Mouse (Mus musculus): ENCODE results near the gene Kansl2. TPM values are rescaled to one million over a fixed set of nuclear protein-coding genes. Genes with fewer than 3 reads are reported as not detected.

Gene Kansl2
- polyA plus RNA-seq, 2 experiments: 99.8 to 104 TPM

DNA sequence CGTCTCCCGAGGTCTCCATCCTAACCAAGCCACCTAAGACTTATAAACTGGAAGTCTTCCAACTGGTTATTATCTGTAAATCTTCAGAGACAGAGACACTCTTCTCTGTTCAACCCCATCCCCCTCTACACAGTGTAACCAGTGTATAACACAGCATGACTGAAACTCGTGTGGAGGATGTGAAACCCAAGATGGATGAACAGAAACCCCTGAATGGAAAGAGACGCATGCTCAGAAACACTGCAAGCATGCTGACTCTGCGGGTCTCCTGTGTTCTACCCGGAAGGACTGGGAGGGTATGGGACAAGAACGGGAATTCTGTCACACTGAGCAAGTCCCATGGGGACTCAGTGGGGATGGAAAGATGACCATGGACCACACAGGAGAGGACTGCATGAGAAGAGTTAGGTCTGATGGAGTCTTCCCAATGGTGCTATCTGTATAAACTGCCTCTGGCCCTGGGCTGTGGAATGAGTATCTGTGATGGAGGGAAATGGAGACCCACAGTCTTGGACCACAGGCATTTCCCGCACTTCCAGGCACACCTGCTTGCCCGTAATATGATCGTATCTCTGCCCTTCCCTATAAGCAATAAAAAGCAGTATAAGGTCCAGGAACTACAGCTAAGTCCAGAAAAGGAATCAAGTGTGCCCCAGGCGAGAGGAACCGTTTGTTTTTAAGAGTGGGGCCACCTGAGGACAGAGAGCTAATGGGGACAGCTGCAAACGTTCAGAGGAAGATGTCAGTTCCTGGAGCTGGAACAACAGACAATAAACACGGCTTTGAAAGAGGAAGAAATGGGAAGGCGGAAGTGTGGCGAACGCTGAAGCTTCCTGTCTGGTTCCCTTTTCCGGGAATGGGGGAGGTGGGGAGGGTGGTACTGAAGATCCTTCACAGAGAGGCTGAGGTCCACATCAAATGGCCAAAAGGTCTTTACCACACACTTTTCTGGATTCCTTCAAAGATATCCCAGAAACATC lies 49.9 kb downstream of the Kansl2 start:
- no peak overlapping the region for H3K4me3 ChIP-seq (replicated peaks; ENCODE audit: low read length)
- H3K4me2 ChIP-seq (replicated peaks; ENCODE audit: low read depth, low read length, severe bottlenecking): no peak overlapping the region
- no peaks in the 10 kb centered on the region for H3K9me3 ChIP-seq (ENCODE audit: control insufficient read depth, low read length)
- 47% methylated on average over 18 of the region's 18 CpGs for WGBS
- DNase-seq (ENCODE audit: low spot score) (no peak), ATAC-seq (ENCODE audit: low FRiP score, low read depth) (peak; percentile 71)
- no peaks in the 10 kb centered on the region for H3K4me1 ChIP-seq (ENCODE audit: control insufficient read depth, insufficient read depth, low read length)
- H3K27ac ChIP-seq (replicated peaks; ENCODE audit: low read depth, low read length): 0 out of 2 replicates have a peak overlapping the region, but pooled peaks have one; percentile 15
- no peaks in the 10 kb centered on the region for H3K27me3 ChIP-seq (ENCODE audit: control insufficient read depth, insufficient read depth, low read length)
- TF ChIP-seq POLR2A (IDR thresholded peaks at IDR 0.05; ENCODE audit: borderline replicate concordance, extremely low read depth, insufficient read depth, insufficient read length): no peak
- H3K9ac ChIP-seq (ENCODE audit: low read depth, low read length, severe bottlenecking): no peak overlapping the region
- H3K36me3 ChIP-seq (ENCODE audit: control insufficient read depth, insufficient read depth, low read length): no peaks in the 10 kb centered on the region

DNA sequence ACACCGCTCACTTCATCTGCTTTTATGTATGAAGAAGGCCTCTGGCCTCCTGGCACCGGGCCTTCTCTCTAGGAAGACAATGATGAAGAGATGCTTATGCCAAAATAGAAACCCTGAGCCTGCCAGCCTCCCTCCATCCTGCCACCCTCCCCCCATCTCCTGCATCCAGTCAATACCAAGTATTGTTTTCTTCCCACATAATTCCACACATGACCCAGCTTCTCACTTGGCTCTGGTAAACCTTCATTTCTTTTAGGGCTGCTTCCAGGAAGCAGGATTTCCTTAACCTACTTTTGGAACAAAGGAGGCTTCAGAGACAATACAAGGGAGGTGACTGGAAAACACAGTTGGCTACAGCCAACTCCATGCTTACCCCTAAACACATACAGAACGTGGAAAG lies 51.4 kb downstream of the Kansl2 start, which contains the start of gene Lalba:
Gene Lalba, minus strand, starts transcription at position 21 of the 400 bp plus-strand sequence.
- Histone ChIP-seq H3K9ac (ENCODE audit: low read depth, low read length, severe bottlenecking) (no peak within 1 kb of the TSS), H3K4me3 (replicated peaks; ENCODE audit: low read length) (no peak within 1 kb of the TSS), H3K27ac (replicated peaks; ENCODE audit: low read depth, low read length) (no peak within 1 kb of the TSS), H3K4me1 (ENCODE audit: control insufficient read depth, insufficient read depth, low read length) (no peaks in the 10 kb centered on the region), H3K36me3 (ENCODE audit: control insufficient read depth, insufficient read depth, low read length) (no peaks in the 10 kb centered on the region), H3K4me2 (replicated peaks; ENCODE audit: low read depth, low read length, severe bottlenecking) (no peak within 1 kb of the TSS), H3K27me3 (ENCODE audit: control insufficient read depth, insufficient read depth, low read length) (no peaks in the 10 kb centered on the region), H3K9me3 (ENCODE audit: control insufficient read depth, low read length) (no peaks in the 10 kb centered on the region)
- ATAC-seq (ENCODE audit: low FRiP score, low read depth) (no peak), DNase-seq (ENCODE audit: low spot score) (no peak)
- no peak for TF ChIP-seq POLR2A (IDR thresholded peaks at IDR 0.05; ENCODE audit: borderline replicate concordance, extremely low read depth, insufficient read depth, insufficient read length)
- WGBS: 70% methylated on average over 3 of the region's 3 CpGs

DNA sequence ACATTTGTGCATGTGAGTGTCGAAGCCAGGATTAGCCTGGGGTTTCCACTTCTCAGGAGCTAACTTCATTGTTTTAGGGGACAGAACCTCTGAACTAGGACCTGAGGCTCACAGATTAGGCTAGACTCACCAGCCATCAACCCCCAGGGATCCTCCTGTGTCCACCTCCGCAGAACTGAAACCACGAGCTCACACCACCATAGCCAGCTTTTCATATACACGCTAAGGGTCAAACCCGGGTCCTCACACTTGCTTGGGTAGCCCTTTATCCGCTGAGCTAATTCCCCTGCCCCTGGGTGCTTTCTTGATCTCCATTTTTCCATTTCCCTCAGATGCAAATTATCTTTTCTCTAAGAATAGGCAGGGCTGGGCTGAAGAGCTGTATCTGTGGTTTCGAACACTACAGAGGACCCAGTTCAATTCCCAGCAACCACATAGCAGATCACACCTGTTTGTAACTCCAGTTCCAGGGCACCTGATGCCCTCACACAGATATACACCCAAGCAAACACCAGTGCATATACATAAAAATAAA lies 54.4 kb downstream of the Kansl2 start:
- no peak overlapping the region for H3K4me3 ChIP-seq (replicated peaks; ENCODE audit: low read length)
- H3K4me1 ChIP-seq (ENCODE audit: control insufficient read depth, insufficient read depth, low read length): no peaks in the 10 kb centered on the region
- no peaks in the 10 kb centered on the region for H3K27me3 ChIP-seq (ENCODE audit: control insufficient read depth, insufficient read depth, low read length)
- H3K4me2 ChIP-seq (replicated peaks; ENCODE audit: low read depth, low read length, severe bottlenecking): no peak overlapping the region
- no peak overlapping the region for H3K27ac ChIP-seq (replicated peaks; ENCODE audit: low read depth, low read length)
- H3K9ac ChIP-seq (ENCODE audit: low read depth, low read length, severe bottlenecking): no peak overlapping the region
- no peak for TF ChIP-seq POLR2A (IDR thresholded peaks at IDR 0.05; ENCODE audit: borderline replicate concordance, extremely low read depth, insufficient read depth, insufficient read length)
- no peak for ATAC-seq (ENCODE audit: low FRiP score, low read depth)
- no peak for DNase-seq (ENCODE audit: low spot score)
- H3K9me3 ChIP-seq (ENCODE audit: control insufficient read depth, low read length): no peaks in the 10 kb centered on the region
- H3K36me3 ChIP-seq (ENCODE audit: control insufficient read depth, insufficient read depth, low read length): no peaks in the 10 kb centered on the region
- WGBS: 71% methylated on average over 7 of the region's 7 CpGs

DNA sequence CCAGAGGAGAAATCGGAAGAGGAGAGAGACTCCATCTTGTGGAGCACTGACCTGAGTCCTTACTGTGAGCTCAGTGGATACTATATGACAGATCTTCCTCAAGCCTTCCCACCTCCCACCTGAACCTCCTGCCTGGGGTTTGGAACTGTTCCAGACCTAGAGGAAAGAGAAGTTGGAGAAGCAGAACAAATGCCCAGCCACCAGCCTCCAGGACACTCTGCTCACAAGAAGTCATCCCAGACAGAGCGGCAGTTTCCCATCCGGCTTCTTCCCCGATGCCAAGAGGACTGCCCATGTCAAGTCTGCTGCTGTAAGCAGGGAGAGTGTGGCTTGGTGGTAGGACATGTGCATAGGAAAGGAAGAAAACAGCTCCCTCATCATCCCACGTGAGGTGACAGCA lies 57.8 kb downstream of the Kansl2 start:
- Histone ChIP-seq H3K27ac (replicated peaks; ENCODE audit: low read depth, low read length) (no peak overlapping the region), H3K36me3 (ENCODE audit: control insufficient read depth, insufficient read depth, low read length) (no peaks in the 10 kb centered on the region), H3K4me3 (replicated peaks; ENCODE audit: low read length) (no peak overlapping the region), H3K4me2 (replicated peaks; ENCODE audit: low read depth, low read length, severe bottlenecking) (no peak overlapping the region), H3K4me1 (ENCODE audit: control insufficient read depth, insufficient read depth, low read length) (no peaks in the 10 kb centered on the region), H3K9me3 (ENCODE audit: control insufficient read depth, low read length) (no peaks in the 10 kb centered on the region), H3K27me3 (ENCODE audit: control insufficient read depth, insufficient read depth, low read length) (no peaks in the 10 kb centered on the region), H3K9ac (ENCODE audit: low read depth, low read length, severe bottlenecking) (no peak overlapping the region)
- ATAC-seq (ENCODE audit: low FRiP score, low read depth) (no peak), DNase-seq (ENCODE audit: low spot score) (no peak)
- WGBS: 81% methylated on average over 5 of the region's 5 CpGs
- no peak for TF ChIP-seq POLR2A (IDR thresholded peaks at IDR 0.05; ENCODE audit: borderline replicate concordance, extremely low read depth, insufficient read depth, insufficient read length)

DNA sequence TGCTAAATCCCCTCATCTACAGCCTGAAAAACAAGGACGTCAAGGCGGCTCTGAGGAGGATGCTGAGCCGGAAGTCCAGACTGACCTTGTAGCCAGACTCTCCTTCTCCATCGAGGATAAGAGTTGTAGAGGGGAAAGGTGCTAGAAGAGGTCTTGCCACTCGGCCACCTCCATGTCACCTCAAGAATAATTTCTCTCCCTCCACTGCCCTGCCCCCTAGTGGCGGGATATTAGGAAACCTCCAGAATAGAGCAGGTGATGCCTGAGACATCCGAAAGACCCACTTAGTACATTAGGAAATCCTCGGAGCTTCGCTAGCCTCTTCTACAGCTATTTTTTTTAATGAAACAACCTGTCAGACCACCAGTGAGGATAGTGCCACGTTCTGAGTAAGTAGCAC lies 58.7 kb downstream of the Kansl2 start:
- no peak for TF ChIP-seq POLR2A (IDR thresholded peaks at IDR 0.05; ENCODE audit: borderline replicate concordance, extremely low read depth, insufficient read depth, insufficient read length)
- Histone ChIP-seq H3K4me1 (ENCODE audit: control insufficient read depth, insufficient read depth, low read length) (no peaks in the 10 kb centered on the region), H3K27me3 (ENCODE audit: control insufficient read depth, insufficient read depth, low read length) (no peaks in the 10 kb centered on the region), H3K9me3 (ENCODE audit: control insufficient read depth, low read length) (no peaks in the 10 kb centered on the region), H3K4me2 (replicated peaks; ENCODE audit: low read depth, low read length, severe bottlenecking) (no peak overlapping the region), H3K36me3 (ENCODE audit: control insufficient read depth, insufficient read depth, low read length) (no peaks in the 10 kb centered on the region), H3K4me3 (replicated peaks; ENCODE audit: low read length) (no peak overlapping the region), H3K27ac (replicated peaks; ENCODE audit: low read depth, low read length) (no peak overlapping the region), H3K9ac (ENCODE audit: low read depth, low read length, severe bottlenecking) (no peak overlapping the region)
- no peak for ATAC-seq (ENCODE audit: low FRiP score, low read depth)
- WGBS: 50% methylated on average over 10 of the region's 10 CpGs
- DNase-seq (ENCODE audit: low spot score): no peak
